Mouse (Mus musculus) ES-E14 (cell line): ENCODE measurements at regions not wholly inside any gene's neighbourhood (a gene's known extent, or its start where the extent isn't known, plus 50 kb on each side); places are given as distances from the start of the nearest gene placed in this dataset.

Experiments
- CHD2 ChIP-seq: IDR thresholded peaks from 2 replicates; pipeline ENCODE4 v1.6.1; 2014; ENCODE audit warnings: mild to moderate bottlenecking, low read depth, low read length, inconsistent platforms
- HCFC1 ChIP-seq: IDR thresholded peaks from 2 replicates; pipeline ENCODE4 v1.6.1; 2012; ENCODE audit warnings: low read length, inconsistent platforms, borderline replicate concordance; ENCODE audit not compliant: insufficient read depth
- ZNF384 ChIP-seq: IDR thresholded peaks from 2 replicates; pipeline ENCODE4 v1.6.1; 2012; ENCODE audit warnings: low read depth, low read length, inconsistent platforms

- TF ChIP-seq ZNF384 (no peak), CHD2 (no peak), HCFC1 (no peak)
These were observed 96.0 kb downstream of the En1 start for GRCm38 (mm10) chr1:120698189-120698588.
